Comparison of ENCODE assay signal across 8 mouse cellular contexts in genomic region chr1:135765645-135766591, GRCm38 (mm10). TPM values are rescaled to one million over a fixed set of nuclear protein-coding genes. Genes with fewer than 3 reads are reported as not detected.
DNase-seq lines count a peak whose midpoint lies in the region; ATAC-seq lines count a peak whose summit lies in the region.

Phlda3 (plus strand) TSS chr1:135766119.

- peaks cover 65% of the 10 kb centered on the region for H3K4me1 ChIP-seq in embryonic facial prominence, embryonic 13.5 days
- H3K4me1 ChIP-seq in heart, embryonic 11.5 days (ENCODE audit: control insufficient read depth, insufficient read depth, low read length) = peaks cover 47% of the 10 kb centered on the region
- H3K4me1 ChIP-seq in kidney, embryonic 15.5 days = peaks cover 75% of the 10 kb centered on the region
- peaks cover 33% of the 10 kb centered on the region for H3K4me1 ChIP-seq in liver, embryonic 12.5 days

- H3K9me3 ChIP-seq in embryonic facial prominence, embryonic 13.5 days = no peaks in the 10 kb centered on the region
- no peaks in the 10 kb centered on the region for H3K9me3 ChIP-seq in heart, embryonic 11.5 days (replicated peaks; ENCODE audit: control insufficient read depth, low read length)
- H3K9me3 ChIP-seq in kidney, embryonic 15.5 days (replicated peaks) = no peaks in the 10 kb centered on the region
- H3K9me3 ChIP-seq in liver, embryonic 12.5 days (replicated peaks) = no peaks in the 10 kb centered on the region

- peak within 1 kb of the TSS; percentile 81 for H3K4me3 ChIP-seq in embryonic facial prominence, embryonic 13.5 days
- peak within 1 kb of the TSS; percentile 82 for H3K4me3 ChIP-seq in heart, embryonic 11.5 days (ENCODE audit: low read depth, low read length)
- H3K4me3 ChIP-seq in kidney, embryonic 15.5 days (replicated peaks) = peak within 1 kb of the TSS; percentile 79
- H3K4me3 ChIP-seq in liver, embryonic 12.5 days = peak within 1 kb of the TSS; percentile 63

- DNase-seq in 416B (ENCODE audit: low read depth) = peak; percentile 57
- DNase-seq in adrenal gland, adult 2 months = peak; percentile 87
- peak; percentile 81 for DNase-seq in neural tube, embryonic 10.5 days (ENCODE audit: extremely low spot score, low spot score)
- DNase-seq in testis, postnatal 10 days (ENCODE audit: low spot score) = peak; percentile 89

- peak; percentile 85 for ATAC-seq in embryonic facial prominence, embryonic 13.5 days (ENCODE audit: insufficient number of reproducible peaks, insufficient read depth, low FRiP score, low TSS enrichment, low read depth)
- ATAC-seq in heart, embryonic 11.5 days (replicated peaks; ENCODE audit: insufficient number of reproducible peaks, low FRiP score, low TSS enrichment) = peak; percentile 81
- ATAC-seq in kidney, embryonic 15.5 days (replicated peaks; ENCODE audit: low FRiP score) = peak; percentile 82
- peak; percentile 83 for ATAC-seq in liver, embryonic 12.5 days

- H3K36me3 ChIP-seq in embryonic facial prominence, embryonic 13.5 days = peaks cover 15% of the 10 kb centered on the region
- H3K36me3 ChIP-seq in heart, embryonic 11.5 days (ENCODE audit: control insufficient read depth, insufficient read depth, low read length) = peaks cover 7% of the 10 kb centered on the region
- H3K36me3 ChIP-seq in kidney, embryonic 15.5 days = peaks cover 21% of the 10 kb centered on the region
- peaks cover 12% of the 10 kb centered on the region for H3K36me3 ChIP-seq in liver, embryonic 12.5 days

- H3K4me2 ChIP-seq in embryonic facial prominence, embryonic 13.5 days = peak within 1 kb of the TSS; percentile 87
- H3K4me2 ChIP-seq in heart, embryonic 11.5 days = peak within 1 kb of the TSS; percentile 91
- H3K4me2 ChIP-seq in kidney, embryonic 15.5 days = peak within 1 kb of the TSS; percentile 89
- H3K4me2 ChIP-seq in liver, embryonic 12.5 days = peak within 1 kb of the TSS; percentile 94

- peak within 1 kb of the TSS; percentile 95 for H3K9ac ChIP-seq in embryonic facial prominence, embryonic 13.5 days
- H3K9ac ChIP-seq in heart, embryonic 11.5 days (ENCODE audit: low read depth, low read length) = peak within 1 kb of the TSS; percentile 86
- H3K9ac ChIP-seq in kidney, embryonic 15.5 days = peak within 1 kb of the TSS; percentile 85
- H3K9ac ChIP-seq in liver, embryonic 12.5 days = peak within 1 kb of the TSS; percentile 65

- H3K27ac ChIP-seq in embryonic facial prominence, embryonic 13.5 days = peak within 1 kb of the TSS; percentile 96
- H3K27ac ChIP-seq in heart, embryonic 11.5 days (ENCODE audit: low read depth, low read length) = peak within 1 kb of the TSS; percentile 95
- peak within 1 kb of the TSS; percentile 95 for H3K27ac ChIP-seq in kidney, embryonic 15.5 days
- peak within 1 kb of the TSS; percentile 61 for H3K27ac ChIP-seq in liver, embryonic 12.5 days

- no peaks in the 10 kb centered on the region for H3K27me3 ChIP-seq in embryonic facial prominence, embryonic 13.5 days
- no peaks in the 10 kb centered on the region for H3K27me3 ChIP-seq in heart, embryonic 11.5 days (ENCODE audit: control insufficient read depth, insufficient read depth, low read length)
- H3K27me3 ChIP-seq in kidney, embryonic 15.5 days = no peaks in the 10 kb centered on the region
- peaks cover 74% of the 10 kb centered on the region for H3K27me3 ChIP-seq in liver, embryonic 12.5 days (replicated peaks)

- under 1% methylated on average over 79 of the region's 90 CpGs for WGBS in embryonic facial prominence, embryonic 13.5 days
- under 1% methylated on average over 77 of the region's 90 CpGs for WGBS in heart, embryonic 11.5 days (ENCODE audit: insufficient replicate concordance)
- WGBS in kidney, embryonic 15.5 days = under 1% methylated on average over 87 of the region's 90 CpGs
- WGBS in liver, embryonic 12.5 days (ENCODE audit: insufficient replicate concordance) = under 1% methylated on average over 86 of the region's 90 CpGs

RNA-seq across cellular contexts. Expression of gene Phlda3, which starts in this region (rescaled TPM):
- 10 to 100 TPM; 35.1 to 83.1 TPM for total RNA-seq in adrenal gland, adult 2 months (2021)
- 119 and 180 TPM in 2 replicates for polyA plus RNA-seq in adrenal gland, adult 2 months (2012; rRNA removed)
- 78.0 and 85.6 TPM in 2 replicates for polyA plus RNA-seq in embryonic facial prominence, embryonic 13.5 days (2015; fragmentation: Nextera tagmentation; extraction: Ambion mirVana)
- 61.5 and 68.1 TPM in 2 replicates for polyA plus RNA-seq in heart, embryonic 11.5 days (2014; fragmentation: Nextera tagmentation; extraction: Ambion mirVana)
- 79.5 and 86.2 TPM in 2 replicates for polyA plus RNA-seq in kidney, embryonic 15.5 days (2015; fragmentation: Nextera tagmentation; extraction: Ambion mirVana)
- polyA plus RNA-seq in liver, embryonic 12.5 days (2016; fragmentation: Nextera tagmentation; extraction: Ambion mirVana) = 11.4 and 11.9 TPM in 2 replicates

Comparison
In these comparisons a context has a peak if more than half of its experiments do, and no peak if none do; other contexts are left out.
1. Peak in every context shown above with its lines: DNase-seq, ATAC-seq, H3K4me3 ChIP-seq and H3K27ac ChIP-seq.